Mouse (Mus musculus) forebrain, embryonic 13.5 days (tissue): ENCODE data around the gene Zfp319. TPM values are rescaled to one million over a fixed set of nuclear protein-coding genes. Genes with fewer than 3 reads are reported as not detected.
A peak's percentile ranks its signal among the peaks of the same experiment; 100 is the strongest.

Source experiments
- ATAC-seq: fragments of 200-750 bp; cut with Nextera tagmentation; 2 replicates; pipeline ENCODE4 v1.8.0; 2017
- H3K27ac ChIP-seq: fragments of 300-500 bp; sonication (generic); 2 replicates; pipeline ENCODE4 v1.5.1; 2015; ENCODE audit warnings: inconsistent platforms, mild to moderate bottlenecking, moderate library complexity
- H3K27me3 ChIP-seq: fragments of 300-500 bp; sonication (generic); 2 replicates; pipeline ENCODE4 v1.6.1; 2015; ENCODE audit warnings: mild to moderate bottlenecking, inconsistent platforms
- H3K36me3 ChIP-seq: fragments of 300-500 bp; sonication (generic); 2 replicates; pipeline ENCODE4 v1.6.1; 2015; ENCODE audit warnings: mild to moderate bottlenecking, inconsistent platforms; ENCODE audit not compliant: poor library complexity, severe bottlenecking
- H3K4me1 ChIP-seq: fragments of 300-500 bp; sonication (generic); 2 replicates; pipeline ENCODE4 v1.6.1; 2015; ENCODE audit warnings: inconsistent platforms
- H3K4me2 ChIP-seq: fragments of 300-500 bp; sonication (generic); 2 replicates; pipeline ENCODE4 v1.6.1; 2015; ENCODE audit warnings: inconsistent platforms, mild to moderate bottlenecking, moderate library complexity
- H3K4me3 ChIP-seq: fragments of 300-500 bp; sonication (generic); 2 replicates; pipeline ENCODE4 v1.5.1; 2015; ENCODE audit warnings: mild to moderate bottlenecking, inconsistent platforms
- H3K9ac ChIP-seq: fragments of 300-500 bp; sonication (generic); 2 replicates; pipeline ENCODE4 v1.6.1; 2015; ENCODE audit warnings: mild to moderate bottlenecking, inconsistent platforms
- H3K9me3 ChIP-seq: fragments of 300-500 bp; sonication (generic); replicated peaks from 2 replicates; pipeline ENCODE4 v1.6.1; 2016; ENCODE audit warnings: inconsistent platforms
- WGBS: fragments of 180-500 bp; shearing (Covaris S2); methylation state at CpG from one replicate; pipeline ENCODE4 v1.1.7; 2015; 5-methylcytosine and 5-hydroxymethylcytosine counted together
- polyA plus RNA-seq: library from polyadenylated mRNA; unstranded; fragments of >200 nt; fragmentation: Nextera tagmentation; extraction: Ambion mirVana; gene quantifications from 2 replicates; pipeline ENCODE4 v1.2.1, GENCODE M21; 2015

Zfp319 gene
- polyA plus RNA-seq, 1 experiment from 2014 or later: 15.3 TPM

- Histone ChIP-seq H3K27ac (no peak overlapping the region), H3K9ac (no peak overlapping the region), H3K4me1 (peaks cover 32% of the 10 kb centered on the region), H3K4me2 (no peak overlapping the region), H3K4me3 (no peak overlapping the region), H3K36me3 (peaks cover 30% of the 10 kb centered on the region), H3K27me3 (no peaks in the 10 kb centered on the region), H3K9me3 (no peaks in the 10 kb centered on the region)
- peak; percentile 54 for ATAC-seq
- 34% methylated on average over 8 of the region's 8 CpGs for WGBS
Measured at GRCm38 (mm10) chr8:95346643-95347545, 15.1 kb upstream of the Zfp319 start.

GRCm38 (mm10) chr8:95344668-95345067 lies 12.9 kb upstream of the Zfp319 start:
- no peak for ATAC-seq
- H3K27ac ChIP-seq: no peak overlapping the region
- no peak overlapping the region for H3K9ac ChIP-seq

GRCm38 (mm10) chr8:95341721-95342120 lies 10.0 kb upstream of the Zfp319 start:
- Histone ChIP-seq H3K9ac (no peak overlapping the region), H3K4me1 (peaks cover 7% of the 10 kb centered on the region; the same call in 1 of the 2 replicates), H3K4me2 (no peak overlapping the region), H3K27me3 (no peaks in the 10 kb centered on the region), H3K27ac (no peak overlapping the region), H3K36me3 (peaks cover 68% of the 10 kb centered on the region), H3K4me3 (no peak overlapping the region), H3K9me3 (no peaks in the 10 kb centered on the region)
- ATAC-seq: no peak
- 50% methylated on average over 5 of the region's 5 CpGs for WGBS

More at GRCm38 (mm10) chr8:95344668-95345067, 12.9 kb upstream of the Zfp319 start:
- Histone ChIP-seq H3K36me3 (peaks cover 44% of the 10 kb centered on the region), H3K4me2 (no peak overlapping the region), H3K4me3 (no peak overlapping the region), H3K4me1 (peaks cover 24% of the 10 kb centered on the region), H3K27me3 (no peaks in the 10 kb centered on the region), H3K9me3 (no peaks in the 10 kb centered on the region)
- WGBS: 73% methylated on average over 6 of the region's 6 CpGs

- no peak overlapping the region for H3K4me2 ChIP-seq
- no peak overlapping the region for H3K9ac ChIP-seq
- no peak overlapping the region for H3K27ac ChIP-seq
- H3K4me1 ChIP-seq: peaks cover 9% of the 10 kb centered on the region; the same call in 1 of the 2 replicates
- H3K36me3 ChIP-seq: peaks cover 54% of the 10 kb centered on the region
- H3K27me3 ChIP-seq: no peaks in the 10 kb centered on the region
- no peak for ATAC-seq
- H3K4me3 ChIP-seq: no peak overlapping the region
- H3K9me3 ChIP-seq: no peaks in the 10 kb centered on the region
Measured at GRCm38 (mm10) chr8:95336363-95336762, 4.6 kb upstream of the Zfp319 start.

GRCm38 (mm10) chr8:95335706-95336105 lies 4.0 kb upstream of the Zfp319 start:
- peaks cover 50% of the 10 kb centered on the region for H3K36me3 ChIP-seq
- H3K27ac ChIP-seq: no peak overlapping the region
- no peak for ATAC-seq
- no peak overlapping the region for H3K4me2 ChIP-seq
- no peaks in the 10 kb centered on the region for H3K9me3 ChIP-seq
- no peak overlapping the region for H3K9ac ChIP-seq
- no peak overlapping the region for H3K4me3 ChIP-seq
- 95% methylated on average over 1 of the region's 1 CpGs for WGBS
- no peaks in the 10 kb centered on the region for H3K27me3 ChIP-seq
- peaks cover 11% of the 10 kb centered on the region for H3K4me1 ChIP-seq

DNA sequence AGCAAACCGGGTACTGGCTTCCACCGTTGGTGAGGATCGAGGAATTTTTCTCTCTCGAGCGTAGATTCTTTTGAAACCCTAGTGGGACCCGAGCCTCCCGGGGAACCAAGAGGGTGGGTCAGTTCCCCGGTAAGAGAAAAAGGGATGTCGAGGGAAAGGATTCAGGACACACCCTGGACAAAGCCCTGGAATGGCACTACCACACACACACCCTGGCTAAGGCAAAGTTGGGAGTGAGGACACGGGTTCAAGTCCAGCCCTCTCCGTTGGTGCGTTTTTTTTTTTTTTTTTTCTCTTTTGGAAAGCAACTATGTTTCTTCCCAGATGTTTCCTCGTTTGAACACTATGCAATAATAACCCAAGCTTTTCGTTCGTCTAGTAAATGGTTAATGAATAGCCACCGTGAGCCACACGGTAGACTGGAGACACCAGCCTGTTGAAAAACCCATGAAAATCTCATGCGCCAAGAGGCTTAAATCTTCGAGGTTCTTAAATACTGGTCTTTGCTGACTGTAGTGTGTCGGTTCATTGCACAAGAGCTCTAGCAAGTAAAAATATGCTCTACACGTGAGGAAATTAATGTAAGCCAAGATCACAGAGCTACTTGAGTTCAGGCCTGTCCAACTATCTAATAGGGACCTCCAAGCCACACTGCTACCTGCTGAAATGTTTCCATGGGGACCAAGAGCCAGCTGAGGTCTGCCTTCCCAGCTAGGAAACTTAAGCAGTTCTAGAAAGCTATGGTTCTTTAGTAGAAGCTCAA lies 868 bp upstream of the Zfp319 start:
- Histone ChIP-seq H3K4me1 (peaks cover 28% of the 10 kb centered on the region), H3K9ac (peak overlapping the region; percentile 90), H3K4me2 (peak overlapping the region; percentile 92), H3K9me3 (no peaks in the 10 kb centered on the region), H3K27me3 (no peaks in the 10 kb centered on the region), H3K36me3 (peaks cover 48% of the 10 kb centered on the region), H3K4me3 (peak overlapping the region; percentile 62), H3K27ac (peak overlapping the region; percentile 93)
- 29% methylated on average over 21 of the region's 21 CpGs for WGBS
- ATAC-seq: peak; percentile 25; the same call in 1 of the 2 replicates

GRCm38 (mm10) chr8:95331156-95331719 lies 512 bp downstream of the Zfp319 start:
- peaks cover 55% of the 10 kb centered on the region for H3K36me3 ChIP-seq
- H3K27ac ChIP-seq: peak overlapping the region; percentile 93
- ATAC-seq: peak; percentile 31
- H3K4me2 ChIP-seq: peak overlapping the region; percentile 92
- H3K9me3 ChIP-seq: no peaks in the 10 kb centered on the region
- peak overlapping the region; percentile 62 for H3K4me3 ChIP-seq
- H3K27me3 ChIP-seq: no peaks in the 10 kb centered on the region
- peaks cover 38% of the 10 kb centered on the region for H3K4me1 ChIP-seq
- peak overlapping the region; percentile 90 for H3K9ac ChIP-seq
- under 1% methylated on average over 38 of the region's 38 CpGs for WGBS

DNA sequence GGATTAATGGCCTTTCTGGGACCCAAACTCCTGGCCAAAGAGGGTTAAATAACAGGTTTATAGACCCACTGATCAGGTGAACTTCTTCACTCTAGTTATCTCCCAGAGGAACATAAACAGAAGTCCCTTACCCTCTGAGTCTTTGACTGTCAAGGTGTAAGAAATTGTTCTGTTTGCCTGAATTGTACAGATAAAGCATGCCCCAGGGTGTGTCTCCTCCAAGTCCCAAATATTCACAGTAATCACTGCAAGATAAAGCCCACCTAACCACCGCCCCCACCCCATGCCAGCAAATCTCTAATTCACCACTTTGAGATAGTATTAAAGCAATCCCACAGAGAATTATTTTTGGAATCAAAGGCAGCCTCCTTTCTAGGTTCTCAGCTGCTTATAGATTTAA lies 1.4 kb downstream of the Zfp319 start:
- Histone ChIP-seq H3K9ac (peak overlapping the region; percentile 90), H3K27ac (0 out of 2 replicates have a peak overlapping the region, but pooled peaks have one; percentile 93)
- WGBS: 84% methylated on average over 1 of the region's 1 CpGs

GRCm38 (mm10) chr8:95327866-95328465 lies 3.8 kb downstream of the Zfp319 start:
- no peak for ATAC-seq
- H3K27ac ChIP-seq: no peak overlapping the region; the same call in 1 of the 2 replicates
- H3K36me3 ChIP-seq: peaks cover 70% of the 10 kb centered on the region
- 88% methylated on average over 46 of the region's 46 CpGs for WGBS
- no peak overlapping the region for H3K4me2 ChIP-seq
- H3K9me3 ChIP-seq: no peaks in the 10 kb centered on the region
- no peak overlapping the region for H3K9ac ChIP-seq
- peaks cover 47% of the 10 kb centered on the region for H3K4me1 ChIP-seq
- H3K27me3 ChIP-seq: no peaks in the 10 kb centered on the region
- H3K4me3 ChIP-seq: no peak overlapping the region

More for the DNA sequence above, 1.4 kb downstream of the Zfp319 start:
- no peak for ATAC-seq
- peak overlapping the region; percentile 92 for H3K4me2 ChIP-seq
- peaks cover 64% of the 10 kb centered on the region for H3K36me3 ChIP-seq
- peak overlapping the region; percentile 62 for H3K4me3 ChIP-seq
- no peaks in the 10 kb centered on the region for H3K27me3 ChIP-seq
- peaks cover 41% of the 10 kb centered on the region for H3K4me1 ChIP-seq
- no peaks in the 10 kb centered on the region for H3K9me3 ChIP-seq

GRCm38 (mm10) chr8:95326822-95327221 lies 4.9 kb downstream of the Zfp319 start:
- H3K4me2 ChIP-seq: no peak overlapping the region
- no peak overlapping the region for H3K4me3 ChIP-seq
- no peaks in the 10 kb centered on the region for H3K27me3 ChIP-seq
- no peak overlapping the region for H3K9ac ChIP-seq
- no peak for ATAC-seq
- no peaks in the 10 kb centered on the region for H3K9me3 ChIP-seq
- no peak overlapping the region for H3K27ac ChIP-seq
- H3K36me3 ChIP-seq: peaks cover 70% of the 10 kb centered on the region
- 88% methylated on average over 5 of the region's 5 CpGs for WGBS
- H3K4me1 ChIP-seq: peaks cover 41% of the 10 kb centered on the region

DNA sequence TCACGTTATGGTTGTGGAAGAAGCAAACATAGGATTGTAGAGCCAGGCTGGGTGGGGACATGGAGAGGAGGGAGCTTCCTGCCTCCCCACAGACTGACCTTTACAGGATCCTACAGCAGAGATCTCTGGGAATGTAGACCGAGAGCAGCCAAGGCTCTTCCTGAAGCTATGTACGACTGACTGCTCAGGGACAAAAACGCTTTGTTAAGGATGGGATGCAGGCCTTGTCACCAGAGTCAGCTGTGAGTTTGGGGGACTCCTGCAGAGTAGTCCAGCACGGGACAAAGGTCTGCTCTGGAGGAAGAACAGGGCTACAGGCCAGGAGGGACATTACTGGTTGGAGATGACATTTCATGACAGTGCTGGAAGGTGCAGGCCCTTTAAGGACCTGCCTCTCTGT lies 7.1 kb downstream of the Zfp319 start:
- Histone ChIP-seq H3K27me3 (peaks cover 11% of the 10 kb centered on the region), H3K27ac (no peak overlapping the region), H3K9ac (no peak overlapping the region), H3K9me3 (no peaks in the 10 kb centered on the region), H3K4me3 (no peak overlapping the region), H3K36me3 (peaks cover 65% of the 10 kb centered on the region), H3K4me2 (no peak overlapping the region), H3K4me1 (peaks cover 39% of the 10 kb centered on the region)
- ATAC-seq: no peak
- WGBS: 34% methylated on average over 5 of the region's 5 CpGs
